Mouse (Mus musculus) adrenal gland, adult 8-10 months (tissue): Measurements from ENCODE around the gene Ptpn6. TPM values are rescaled to one million over a fixed set of nuclear protein-coding genes. Genes with fewer than 3 reads are reported as not detected.

ENCODE experiments used
- DNase-seq: peaks from one replicate; pipeline ENCODE4 v3.0.0; 2022
- total RNA-seq, 4 experiments: library from RNA; stranded (reverse); gene quantifications; 2 replicates each; pipeline ENCODE4 v1.2.4; 2022

Ptpn6 gene
- total RNA-seq, result 10 to 100 TPM; 14.1 to 21.6 (median 15.0) TPM

GRCm38 (mm10) chr6:124738511-124739023 lies at the start of gene Ptpn6:
Gene Ptpn6 (minus strand): TSS chr6:124738714.
- no peak for DNase-seq

DNA sequence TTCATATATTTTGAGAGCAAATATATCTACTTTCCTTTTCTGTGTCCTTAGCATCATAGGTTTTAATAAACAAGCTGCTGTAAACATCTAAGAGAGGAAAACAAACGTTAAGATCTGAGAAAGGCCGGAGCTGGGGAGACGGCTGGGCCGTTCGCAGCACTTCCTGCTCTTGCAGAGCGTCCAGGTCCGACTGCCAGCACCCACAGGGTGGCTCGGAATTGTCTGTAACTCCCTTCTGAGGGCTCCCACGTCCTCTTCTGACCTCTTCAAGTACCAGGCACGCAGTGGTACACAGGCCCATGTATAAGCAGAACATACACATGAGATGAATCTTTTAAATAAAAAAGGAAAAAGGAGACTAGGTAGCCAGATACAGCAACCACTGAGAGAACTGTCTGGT lies 49.2 kb upstream of the Ptpn6 start:
- no peak for DNase-seq

DNA sequence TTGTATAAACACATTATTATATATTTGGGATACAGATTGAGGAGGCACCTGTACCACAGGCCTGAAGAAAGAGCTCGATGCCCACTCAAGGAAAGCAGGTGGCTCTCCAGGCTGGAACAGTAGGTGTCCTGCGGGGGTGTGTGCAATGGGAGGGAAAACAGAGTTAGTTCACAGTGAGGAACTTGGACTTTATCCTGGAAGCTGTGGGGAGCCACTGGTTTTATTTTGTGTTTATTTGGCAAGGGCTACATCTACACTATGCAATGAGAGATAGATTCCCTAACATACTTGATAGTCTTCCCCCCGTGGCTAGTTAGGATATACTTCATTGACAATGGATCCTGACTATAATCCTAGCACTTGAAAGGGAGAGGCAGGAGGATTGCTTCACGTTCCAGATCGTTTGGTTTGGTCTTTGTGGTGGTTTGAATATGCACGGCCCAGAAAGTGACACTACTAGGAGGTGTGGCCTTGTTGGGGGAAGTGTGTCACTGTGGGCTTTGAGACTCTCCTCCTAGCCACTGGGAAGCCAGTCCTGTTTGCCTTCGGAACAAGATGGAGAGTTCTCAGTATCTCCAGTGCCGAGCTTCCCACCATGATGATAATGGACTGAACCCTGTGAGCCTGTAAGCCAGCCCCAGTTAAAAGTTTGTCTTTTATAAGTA lies 48.4 kb upstream of the Ptpn6 start:
- no peak for DNase-seq

DNA sequence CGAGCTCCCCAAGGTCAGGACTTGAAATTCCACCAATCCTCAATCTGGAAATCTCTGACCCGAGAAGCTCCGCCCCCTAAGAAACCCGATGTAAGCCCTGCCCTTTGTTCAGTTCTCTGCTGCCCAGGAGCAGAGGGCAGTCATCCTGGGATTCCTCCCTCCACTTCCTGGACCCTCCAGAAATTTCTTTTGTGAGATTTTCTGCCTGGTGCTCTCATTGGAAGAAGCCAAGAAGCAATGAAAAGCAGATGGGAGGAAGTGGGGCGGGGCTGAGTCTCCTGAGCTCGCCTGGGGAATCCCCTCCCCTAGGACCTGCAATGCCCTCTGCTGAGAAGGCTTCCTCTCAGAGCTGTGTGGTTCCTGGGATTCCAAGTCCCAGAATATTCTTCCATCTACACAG lies 43.9 kb upstream of the Ptpn6 start:
- no peak for DNase-seq

DNA sequence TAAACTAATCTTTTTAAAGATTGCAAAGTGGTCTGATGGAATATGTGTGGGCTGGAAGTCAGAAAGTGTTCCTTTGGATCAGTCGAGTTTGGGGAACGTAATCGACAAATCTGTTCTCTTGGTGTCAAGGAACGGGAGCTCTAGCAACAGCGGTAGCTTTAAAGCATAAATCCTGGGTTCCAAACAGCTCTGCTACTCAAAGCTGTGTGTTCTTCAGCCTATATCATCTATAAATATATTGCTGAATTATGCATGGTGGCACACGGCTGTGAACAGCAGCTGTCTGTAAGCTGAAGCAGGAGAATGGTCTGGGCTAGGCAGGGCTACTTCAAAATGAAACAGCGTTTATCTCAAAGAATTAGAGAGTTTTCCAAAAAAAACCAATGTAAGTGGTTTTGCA lies 42.4 kb upstream of the Ptpn6 start:
- no peak for DNase-seq

DNA sequence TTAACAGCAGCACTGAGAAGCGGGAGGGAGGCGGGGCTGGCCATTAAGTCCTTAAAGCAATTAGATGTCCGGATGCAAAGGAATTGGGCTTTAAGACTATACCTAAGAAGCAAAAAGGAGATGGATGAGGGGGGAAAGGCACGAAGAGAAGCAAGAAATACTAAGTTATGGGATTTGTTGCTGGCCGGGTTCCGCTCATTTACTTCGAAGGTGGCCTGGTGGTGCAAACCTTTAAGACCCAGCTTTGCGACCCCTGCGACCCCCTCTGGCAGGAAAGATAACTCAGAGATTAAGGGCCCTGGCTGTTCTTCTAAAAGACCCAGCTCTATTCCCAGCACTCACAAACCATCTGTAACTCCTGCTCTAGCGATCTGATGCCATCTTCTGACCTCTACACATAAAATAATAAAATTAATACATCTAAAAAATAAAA lies 41.5 kb upstream of the Ptpn6 start:
- DNase-seq, result no peak

DNA sequence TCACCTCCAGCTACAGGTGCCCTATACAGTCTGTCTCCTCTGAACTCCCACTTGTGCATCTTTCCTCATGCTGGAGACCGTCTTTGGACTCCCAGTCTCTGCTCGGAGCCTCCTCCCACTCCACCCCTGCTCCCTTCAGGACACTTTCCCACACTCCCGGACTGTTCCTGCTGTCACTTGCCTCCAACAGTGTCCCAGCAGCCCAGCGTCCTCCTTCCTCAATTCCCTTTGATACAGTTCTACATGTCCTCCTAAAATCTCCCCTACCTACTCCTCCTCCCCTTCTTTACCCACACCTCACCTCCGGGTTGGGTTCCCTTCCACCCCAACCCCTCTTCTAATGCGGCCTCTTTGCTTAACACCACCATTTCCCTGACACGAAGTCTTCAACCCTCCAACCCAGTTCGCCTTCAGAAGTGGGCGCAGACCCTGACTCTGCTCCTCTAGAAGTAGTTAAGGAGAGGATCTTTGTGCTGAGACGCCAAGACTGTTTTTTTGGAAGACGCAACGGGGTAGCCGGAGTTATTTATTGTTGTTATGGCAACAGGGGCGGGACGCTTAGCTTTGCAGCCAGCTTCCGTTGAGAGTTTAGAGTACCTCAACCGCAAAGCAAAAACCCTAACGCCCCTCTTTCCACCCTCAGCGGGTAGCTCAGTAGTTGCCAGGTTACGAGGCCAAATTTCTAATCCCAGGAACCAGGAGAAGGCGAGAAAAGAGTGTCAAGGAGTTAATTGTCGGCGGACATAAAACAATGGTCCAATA lies 40.9 kb upstream of the Ptpn6 start, which contains the start of gene Lrrc23:
TSS of gene Lrrc23 (minus strand) at position 506 of the 762 bp plus-strand sequence.
- no peak for DNase-seq

- no peak for DNase-seq
These were observed 32.0 kb upstream of the Ptpn6 start for GRCm38 (mm10) chr6:124770511-124770910.

DNA sequence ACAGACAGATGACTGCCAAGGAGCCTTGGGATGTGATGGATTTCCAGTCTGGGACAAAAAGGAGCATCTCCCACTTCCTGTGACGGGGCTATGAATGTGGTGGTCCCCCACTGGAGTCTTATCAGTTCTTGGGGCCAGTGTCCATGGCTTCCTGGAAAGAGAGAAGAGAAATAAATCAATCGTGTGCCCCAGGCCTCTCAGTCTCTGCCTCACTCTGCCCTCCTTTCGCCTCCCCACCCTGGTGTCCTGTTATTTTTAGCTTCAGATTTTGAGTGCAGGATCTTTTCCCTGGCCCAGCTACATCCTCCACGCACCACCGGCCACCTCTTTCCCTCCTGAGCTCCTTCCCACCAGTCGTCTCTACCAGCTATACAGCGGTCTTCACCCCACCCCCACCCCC lies 31.5 kb upstream of the Ptpn6 start:
- DNase-seq, result no peak

DNA sequence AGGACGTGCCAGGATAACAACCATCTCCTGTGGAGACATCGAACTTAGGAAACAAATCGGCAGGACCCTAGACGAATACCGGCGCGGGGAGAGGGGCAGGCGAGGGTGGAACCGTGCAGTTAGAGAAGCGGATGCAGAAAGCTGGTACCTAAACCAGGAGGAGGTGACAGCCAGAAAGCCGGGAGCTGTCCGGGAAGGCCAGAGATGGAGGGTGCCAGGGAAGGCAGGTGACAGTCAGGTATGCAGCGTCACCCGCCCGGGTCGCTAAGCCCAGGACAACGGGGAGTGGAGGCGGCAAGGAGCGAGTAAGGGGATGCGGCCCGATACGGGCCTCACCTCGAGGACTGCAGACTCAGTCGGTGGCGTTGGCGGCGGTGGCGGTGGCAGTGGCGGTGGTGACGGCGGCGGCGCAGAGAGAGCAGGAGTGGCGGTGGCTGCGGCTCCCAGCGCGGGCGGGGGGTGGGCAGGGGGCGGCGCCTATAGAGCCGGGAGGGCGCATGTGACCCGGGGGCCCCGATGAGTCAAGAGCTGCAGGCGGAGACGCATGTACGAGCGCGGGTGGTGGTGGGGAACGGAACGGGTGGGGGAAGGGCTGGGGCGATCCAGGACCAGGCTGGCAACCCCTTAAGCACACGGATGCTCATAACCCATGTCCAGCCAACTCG lies 30.7 kb upstream of the Ptpn6 start, which contains the start of gene Eno2:
TSS of gene Eno2 (minus strand) at position 573 of the 665 bp plus-strand sequence.
- no peak for DNase-seq

DNA sequence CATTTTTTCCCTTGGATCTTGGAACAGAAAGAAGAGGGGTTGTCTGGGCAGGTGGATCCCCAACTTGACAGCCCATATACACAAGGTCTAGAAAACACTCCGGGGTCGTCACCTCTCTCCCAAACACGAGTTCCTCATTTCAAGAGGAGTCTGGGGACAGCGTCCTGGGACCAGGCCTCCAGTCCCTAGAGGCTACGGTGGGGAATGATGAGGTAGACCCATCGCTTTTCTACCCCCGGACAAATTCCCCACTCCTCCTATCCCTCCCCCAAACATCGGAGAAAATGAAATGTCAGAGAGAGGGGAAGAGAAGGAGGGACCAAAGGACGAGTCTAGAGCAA lies 30.2 kb upstream of the Ptpn6 start:
- no peak for DNase-seq

- no peak for DNase-seq
These were observed 29.6 kb upstream of the Ptpn6 start for GRCm38 (mm10) chr6:124767920-124768703.

DNA sequence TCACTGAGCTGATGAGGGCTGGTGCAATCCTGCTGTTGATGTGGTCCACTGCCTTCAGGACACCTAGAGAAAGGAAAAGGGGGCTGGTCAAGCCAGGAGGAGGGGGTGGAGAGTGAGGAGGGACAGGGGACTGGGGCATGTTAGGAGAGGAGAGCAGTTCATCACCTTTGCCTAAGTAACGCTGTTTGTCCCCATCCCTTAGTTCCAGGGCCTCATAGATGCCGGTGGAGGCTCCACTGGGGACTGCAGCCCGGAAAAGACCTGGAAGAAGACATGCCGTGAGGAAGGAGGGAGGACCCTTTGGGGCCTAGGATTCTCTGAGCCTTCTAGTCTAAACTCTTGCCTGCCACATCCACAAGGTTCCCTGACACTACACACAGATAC lies 29.0 kb upstream of the Ptpn6 start:
- DNase-seq, result no peak

DNA sequence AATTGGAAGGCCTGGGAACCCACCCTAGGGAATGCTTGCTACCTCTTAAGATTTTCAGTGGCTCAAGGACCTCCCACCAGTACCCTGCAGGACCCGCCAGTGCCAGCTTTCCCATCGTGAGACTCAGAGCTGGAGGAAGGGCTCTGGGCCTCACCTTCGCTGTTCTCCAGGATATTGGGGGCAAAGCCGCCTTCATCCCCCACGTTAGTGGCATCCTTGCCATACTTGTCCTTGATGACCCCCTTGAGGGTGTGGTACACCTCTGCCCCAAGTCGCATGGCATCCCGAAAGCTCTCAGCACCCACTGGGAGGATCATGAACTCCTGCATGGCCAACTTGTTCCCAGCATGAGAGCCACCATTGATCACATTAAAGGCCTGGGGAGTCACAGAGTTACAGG lies 27.4 kb upstream of the Ptpn6 start:
- no peak for DNase-seq

GRCm38 (mm10) chr6:124759259-124759658 lies 20.7 kb upstream of the Ptpn6 start:
- DNase-seq, result peak; percentile 76

DNA sequence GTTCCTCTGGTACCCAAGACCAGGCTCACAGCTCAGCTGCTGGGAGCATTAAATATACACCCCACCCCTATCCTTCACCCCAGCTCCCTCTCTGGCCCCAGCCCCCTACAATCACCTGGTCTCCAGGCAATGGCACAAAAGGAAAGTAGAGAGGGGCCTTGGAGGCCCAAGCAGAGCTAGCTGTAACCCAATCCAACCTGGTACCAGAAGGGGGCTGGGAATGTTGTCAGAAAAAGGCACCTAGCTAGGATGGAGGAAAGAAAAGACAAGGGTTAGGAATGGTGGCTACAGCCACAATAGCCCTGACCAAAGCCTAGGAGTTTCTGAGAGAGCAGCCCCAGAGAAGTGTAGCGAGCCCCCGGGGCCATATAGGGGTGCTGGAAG lies 20.3 kb upstream of the Ptpn6 start:
- no peak for DNase-seq

DNA sequence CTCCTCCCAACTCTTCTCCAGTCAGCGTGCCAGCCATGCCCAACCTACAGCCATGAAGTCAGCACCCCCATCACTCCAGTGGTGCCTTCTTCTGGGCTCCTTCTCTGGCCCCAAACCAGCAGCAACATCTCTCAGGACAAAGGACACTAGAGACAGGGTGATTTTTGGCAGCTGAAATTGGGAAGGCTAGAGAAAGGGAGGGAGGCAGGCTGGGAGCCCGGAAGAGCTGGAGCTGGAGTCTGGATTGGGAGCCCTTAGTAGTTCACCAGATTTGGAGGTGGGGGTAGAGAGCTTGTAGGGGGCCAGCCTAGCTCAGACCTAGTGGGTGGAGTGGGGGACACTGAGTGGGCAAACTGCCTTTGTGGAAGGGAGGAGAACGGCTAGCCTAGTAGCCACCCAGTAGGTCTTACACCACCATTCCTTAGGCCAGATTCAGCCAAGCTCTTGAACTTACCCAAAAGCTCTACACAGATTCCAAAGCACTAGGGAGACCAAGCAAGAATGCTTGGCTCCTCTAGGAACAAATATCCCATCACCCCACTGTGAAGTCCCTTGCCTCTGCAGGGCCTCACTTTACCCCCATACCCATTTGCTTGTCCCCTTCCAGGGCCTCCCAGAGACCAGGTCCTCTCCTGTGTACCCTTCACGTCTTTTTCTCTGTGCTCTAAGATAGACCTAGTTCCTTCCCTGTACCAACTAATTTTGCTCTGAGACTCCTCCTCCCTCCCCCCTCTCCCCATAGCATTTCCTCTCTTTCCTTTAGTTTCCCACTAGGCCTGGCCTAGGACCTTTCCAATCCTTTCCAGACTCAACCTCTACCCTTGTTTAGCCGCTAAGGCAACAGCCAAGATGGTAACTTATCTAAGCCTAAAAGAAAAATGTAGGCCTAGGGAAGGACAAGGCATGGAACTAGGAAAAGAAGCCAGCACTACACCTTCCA lies 19.7 kb upstream of the Ptpn6 start:
- peak; percentile 52 for DNase-seq

DNA sequence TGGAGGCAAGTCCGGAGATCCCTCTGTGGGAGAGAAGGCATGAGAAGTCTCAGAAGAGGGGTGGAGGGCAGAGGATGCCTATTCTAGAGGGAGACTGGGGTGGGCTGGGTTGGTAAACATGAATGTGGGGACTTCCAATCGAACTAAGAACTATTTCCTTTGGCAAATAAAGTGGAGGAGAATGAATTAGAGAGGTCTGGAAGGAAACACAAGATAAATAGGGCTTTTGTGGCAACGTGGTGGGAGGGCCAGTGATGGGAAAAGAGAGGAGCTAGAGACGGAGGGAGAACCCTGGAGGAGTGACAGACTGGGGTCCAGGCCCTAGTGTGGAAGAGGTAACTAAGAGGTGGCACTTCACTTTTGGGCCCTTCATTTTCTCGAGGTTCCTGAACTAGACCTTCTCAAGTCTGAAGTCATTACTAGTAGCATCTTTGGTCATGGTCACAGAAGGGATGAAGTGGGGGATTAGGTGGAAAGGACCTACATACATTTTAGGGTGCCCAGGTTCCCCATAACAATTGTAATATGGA lies 18.9 kb upstream of the Ptpn6 start:
- no peak for DNase-seq

GRCm38 (mm10) chr6:124756652-124757350 lies 18.3 kb upstream of the Ptpn6 start:
- DNase-seq, result peak; percentile 81

GRCm38 (mm10) chr6:124755831-124756595 lies 17.5 kb upstream of the Ptpn6 start, which contains the start of the genes Gm45234 and Atn1:
Gene Gm45234 (minus strand): TSS chr6:124756021.
Gene Atn1 (minus strand): TSS chr6:124756524.
- peak; percentile 59 for DNase-seq
